Mouse (Mus musculus): ENCODE results near the gene Kctd17.

GRCm38 (mm10) chr15:78483311-78483710 lies 54.9 kb downstream of the Kctd17 start:
- TF ChIP-seq CTCF (IDR thresholded peaks at IDR 0.05; ENCODE audit: low read depth, low read length) (no peak), GATA1 (IDR thresholded peaks at IDR 0.05; ENCODE audit: borderline replicate concordance, low read length) (no peak), TAL1 (conservative IDR thresholded peaks at IDR 0.05; ENCODE audit: low read depth, low read length) (no peak)

All from G1E (cell line).